Mouse (Mus musculus) CD8-positive naive resting alpha-beta T cell, adult 2 months (primary cell): Measurements from ENCODE around the gene Sept1.

ENCODE experiments used
- DNase-seq, 2 experiments: peaks; one replicate each; pipeline ENCODE4 v3.0.0; 2022; ENCODE audit warnings: low read depth in 2 of 2, low spot score in 2 of 2

Gene Sept1

GRCm38 (mm10) chr7:127232622-127233367, at the start of gene Sept1, which contains the start of gene Zfp553:
Sept1 (minus strand) TSS chr7:127233130.
Zfp553 (plus strand) TSS chr7:127233061.
- peak; percentile 66 to 69 for DNase-seq

GRCm38 (mm10) chr7:127282190-127282589, 49.3 kb upstream of the Sept1 start:
- DNase-seq, result no peak

GRCm38 (mm10) chr7:127281114-127281513, 48.2 kb upstream of the Sept1 start:
- no peak for DNase-seq

- no peak for DNase-seq
Measured at GRCm38 (mm10) chr7:127280092-127280491, 47.2 kb upstream of the Sept1 start.

GRCm38 (mm10) chr7:127278311-127278710, 45.4 kb upstream of the Sept1 start:
- peak; percentile 51 to 64 for DNase-seq

- DNase-seq, result no peak
Measured at GRCm38 (mm10) chr7:127276519-127276961, 43.6 kb upstream of the Sept1 start.

GRCm38 (mm10) chr7:127273925-127274789, 41.2 kb upstream of the Sept1 start, which contains the start of gene Sephs2:
Sephs2 (minus strand) TSS chr7:127274055.
- DNase-seq, result peak; percentile 90 to 94

- DNase-seq, result no peak
Measured at GRCm38 (mm10) chr7:127273118-127273923, 40.4 kb upstream of the Sept1 start.

GRCm38 (mm10) chr7:127272566-127272965, 39.6 kb upstream of the Sept1 start:
- no peak for DNase-seq

- no peak for DNase-seq
Measured at GRCm38 (mm10) chr7:127271093-127271492, 38.2 kb upstream of the Sept1 start.

GRCm38 (mm10) chr7:127270666-127271065, 37.7 kb upstream of the Sept1 start:
- DNase-seq, result no peak

GRCm38 (mm10) chr7:127270256-127270655, 37.3 kb upstream of the Sept1 start:
- DNase-seq, result no peak

GRCm38 (mm10) chr7:127263526-127263925, 30.6 kb upstream of the Sept1 start:
- DNase-seq, result no peak

GRCm38 (mm10) chr7:127262218-127262961, 29.5 kb upstream of the Sept1 start:
- DNase-seq, result no peak

GRCm38 (mm10) chr7:127260309-127261111, 27.6 kb upstream of the Sept1 start, which contains the start of gene Dctpp1:
Dctpp1 (minus strand) TSS chr7:127260709.
- DNase-seq, result peak; percentile 91 to 95

- DNase-seq, result no peak
Measured at GRCm38 (mm10) chr7:127259186-127259905, 26.4 kb upstream of the Sept1 start.

- no peak for DNase-seq
Measured at GRCm38 (mm10) chr7:127256518-127256917, 23.6 kb upstream of the Sept1 start.

- no peak for DNase-seq
Measured at GRCm38 (mm10) chr7:127255965-127256364, 23.0 kb upstream of the Sept1 start.

- no peak for DNase-seq
Measured at GRCm38 (mm10) chr7:127255008-127255407, 22.1 kb upstream of the Sept1 start.
